Comparison of ENCODE assay signal across 8 mouse cellular contexts in genomic region chr13:10071165-10071564, GRCm38 (mm10).
DNase-seq lines count a peak whose midpoint lies in the region; ATAC-seq and TF ChIP-seq lines count a peak whose summit lies in the region.

No protein-coding gene starts in this region.

- DNase-seq in cerebellum, adult 9-11 months: no peak
- peak; percentile 1 for DNase-seq in WW6 (ENCODE audit: low read depth, low spot score)
- DNase-seq in frontal cortex, adult 2 months (ENCODE audit: extremely low spot score in 1 of 2, low spot score in 1 of 2): peak; percentile 15 to 65
- DNase-seq in kidney, adult 18-20 months: peak; percentile 31
- no peak for DNase-seq in liver, embryonic 14.5 days (ENCODE audit: low read depth in 3 of 3, low spot score in 3 of 3)
- DNase-seq in testis, postnatal 10 days (ENCODE audit: low spot score): peak; percentile 44

- no peaks in the 10 kb centered on the region for H3K27me3 ChIP-seq in liver, embryonic 14.5 days (ENCODE audit: control insufficient read depth, insufficient read depth, low read length)
- no peaks in the 10 kb centered on the region for H3K27me3 ChIP-seq in neural tube, embryonic 13.5 days

- no peak overlapping the region for H3K4me2 ChIP-seq in liver, embryonic 14.5 days (ENCODE audit: low read depth)
- no peak overlapping the region for H3K4me2 ChIP-seq in neural tube, embryonic 13.5 days

- 0 out of 2 replicates have a peak, but pooled peaks have one; percentile 46 for ATAC-seq in cerebellum, adult (ENCODE audit: insufficient number of reproducible peaks, low FRiP score, low TSS enrichment)
- no peak for ATAC-seq in liver, embryonic 14.5 days (ENCODE audit: insufficient read depth)
- ATAC-seq in neural tube, embryonic 13.5 days (ENCODE audit: low read depth): peak; percentile 50; the same call in 1 of the 2 replicates

- TF ChIP-seq EP300 in liver, embryonic 14.5 days (IDR thresholded peaks at IDR 0.05; ENCODE audit: low read depth): no peak

- H3K9ac ChIP-seq in liver, embryonic 14.5 days (replicated peaks): no peak overlapping the region
- H3K9ac ChIP-seq in neural tube, embryonic 13.5 days: no peak overlapping the region

- no peak overlapping the region for H3K27ac ChIP-seq in liver, embryonic 14.5 days
- no peak overlapping the region for H3K27ac ChIP-seq in neural tube, embryonic 13.5 days (replicated peaks)

- H3K36me3 ChIP-seq in liver, embryonic 14.5 days (replicated peaks; ENCODE audit: control insufficient read depth, insufficient read depth, low read depth): no peaks in the 10 kb centered on the region
- H3K36me3 ChIP-seq in neural tube, embryonic 13.5 days: no peaks in the 10 kb centered on the region

- H3K4me1 ChIP-seq in liver, embryonic 14.5 days (replicated peaks; ENCODE audit: control insufficient read depth in 2 of 2, insufficient read depth in 2 of 2, low read length in 1 of 2): peaks cover 0 to 3% of the 10 kb centered on the region in 2 experiments; a peak in 1 of 4 replicates
- no peaks in the 10 kb centered on the region for H3K4me1 ChIP-seq in neural tube, embryonic 13.5 days (replicated peaks)

- no peak overlapping the region for H3K4me3 ChIP-seq in liver, embryonic 14.5 days (ENCODE audit: insufficient read depth in 1 of 2, low read depth in 2 of 2, low read length in 2 of 2)
- H3K4me3 ChIP-seq in neural tube, embryonic 13.5 days: no peak overlapping the region

- WGBS in liver, embryonic 14.5 days (ENCODE audit: insufficient replicate concordance): 18% methylated on average over 5 of the region's 5 CpGs
- WGBS in neural tube, embryonic 13.5 days: 25% methylated on average over 5 of the region's 5 CpGs

- H3K9me3 ChIP-seq in liver, embryonic 14.5 days (ENCODE audit: control insufficient read depth, low read length): no peaks in the 10 kb centered on the region
- no peaks in the 10 kb centered on the region for H3K9me3 ChIP-seq in neural tube, embryonic 13.5 days

- peak; percentile 46; the same call in 1 of the 2 replicates for TF ChIP-seq CTCF in liver, embryonic 14.5 days (IDR thresholded peaks at IDR 0.05; ENCODE audit: low read depth)

Comparison
In these comparisons a context has a peak if more than half of its experiments do, and no peak if none do; other contexts are left out.
1. DNase-seq: peak in WW6 (single experiment), frontal cortex, adult 2 months (2 of 2), kidney, adult 18-20 months (single experiment) and testis, postnatal 10 days (single experiment); none in cerebellum, adult 9-11 months (single experiment) and liver, embryonic 14.5 days (0 of 3).